Mouse (Mus musculus) embryonic facial prominence, embryonic 11.5 days (tissue): Measurements from ENCODE around the gene Nmt1. TPM values are rescaled to one million over a fixed set of nuclear protein-coding genes. Genes with fewer than 3 reads are reported as not detected.

Experiments used
- ATAC-seq: fragments of 200-750 bp; cut with Nextera tagmentation; replicated peaks from 2 replicates; pipeline ENCODE4 v1.8.0; 2017; ENCODE audit warnings: low read depth; ENCODE audit not compliant: insufficient number of reproducible peaks, low FRiP score, low TSS enrichment
- DNase-seq: peaks from one replicate; pipeline ENCODE4 v3.0.0-alpha.2; 2015; ENCODE audit warnings: low spot score
- H3K27ac ChIP-seq: fragments of 300-500 bp; sonication (generic); replicated peaks from 2 replicates; pipeline ENCODE4 v1.5.1; 2014; ENCODE audit warnings: mild to moderate bottlenecking, low read depth, low read length, control low read depth
- H3K27me3 ChIP-seq: fragments of 300-500 bp; sonication (generic); 2 replicates; pipeline ENCODE4 v1.6.1; 2014; ENCODE audit warnings: mild to moderate bottlenecking, low read length, moderate library complexity, mixed read lengths; ENCODE audit not compliant: control insufficient read depth, insufficient read depth
- H3K36me3 ChIP-seq: fragments of 300-500 bp; sonication (generic); replicated peaks from 2 replicates; pipeline ENCODE4 v1.6.1; 2014; ENCODE audit warnings: low read depth, mild to moderate bottlenecking, low read length, moderate library complexity, mixed read lengths; ENCODE audit not compliant: control insufficient read depth, insufficient read depth
- H3K4me1 ChIP-seq: fragments of 300-500 bp; sonication (generic); 2 replicates; pipeline ENCODE4 v1.6.1; 2014; ENCODE audit warnings: low read length, mixed read lengths; ENCODE audit not compliant: control insufficient read depth, insufficient read depth
- H3K4me2 ChIP-seq: fragments of 300-500 bp; sonication (generic); 2 replicates; pipeline ENCODE4 v1.6.1; 2014; ENCODE audit warnings: low read depth, mild to moderate bottlenecking, control low read depth, low read length, moderate library complexity
- H3K4me3 ChIP-seq: fragments of 300-500 bp; sonication (generic); 2 replicates; pipeline ENCODE4 v1.5.1; 2014; ENCODE audit warnings: low read depth, low read length, control low read depth
- H3K9ac ChIP-seq: fragments of 300-500 bp; sonication (generic); replicated peaks from 2 replicates; pipeline ENCODE4 v1.6.1; 2014; ENCODE audit warnings: mild to moderate bottlenecking, control low read depth, low read length
- H3K9me3 ChIP-seq: fragments of 300-500 bp; sonication (generic); replicated peaks from 2 replicates; pipeline ENCODE4 v1.6.1; 2016; ENCODE audit warnings: mild to moderate bottlenecking, low read length, inconsistent platforms, mixed read lengths; ENCODE audit not compliant: control insufficient read depth
- WGBS: fragments of 180-500 bp; shearing (Covaris S2); extraction: QIAGEN DNeasy Blood & Tissue Kit; methylation state at CpG from one replicate; pipeline ENCODE4 v1.1.7; 2014; 5-methylcytosine and 5-hydroxymethylcytosine counted together
- polyA plus RNA-seq: library from polyadenylated mRNA; unstranded; fragments of >200 nt; fragmentation: Nextera tagmentation; extraction: Ambion mirVana; gene quantifications from 2 replicates; pipeline ENCODE4 v1.2.1, GENCODE M21; 2014

Gene Nmt1
- polyA plus RNA-seq, 1 experiment from 2014 or later = 48.6 TPM

GRCm38 (mm10) chr11:102999317-102999970, 28.5 kb upstream of the Nmt1 start:
- no peak for DNase-seq
- WGBS = 90% methylated on average over 14 of the region's 14 CpGs
- no peaks in the 10 kb centered on the region for H3K4me1 ChIP-seq
- no peaks in the 10 kb centered on the region for H3K9me3 ChIP-seq
- no peak for ATAC-seq
- no peak overlapping the region for H3K9ac ChIP-seq
- H3K36me3 ChIP-seq = peaks cover 11% of the 10 kb centered on the region
- H3K4me2 ChIP-seq = no peak overlapping the region
- H3K27me3 ChIP-seq = no peaks in the 10 kb centered on the region
- H3K4me3 ChIP-seq = no peak overlapping the region
- no peak overlapping the region for H3K27ac ChIP-seq

- no peak for DNase-seq
- H3K36me3 ChIP-seq = peaks cover 11% of the 10 kb centered on the region
- no peak overlapping the region for H3K27ac ChIP-seq
- H3K27me3 ChIP-seq = no peaks in the 10 kb centered on the region
- no peak overlapping the region for H3K9ac ChIP-seq
- no peak for ATAC-seq
- no peaks in the 10 kb centered on the region for H3K9me3 ChIP-seq
- WGBS = 86% methylated on average over 16 of the region's 16 CpGs
- no peaks in the 10 kb centered on the region for H3K4me1 ChIP-seq
- H3K4me3 ChIP-seq = no peak overlapping the region
- no peak overlapping the region for H3K4me2 ChIP-seq
Observed at GRCm38 (mm10) chr11:103000111-103000510, 27.9 kb upstream of the Nmt1 start.

DNA sequence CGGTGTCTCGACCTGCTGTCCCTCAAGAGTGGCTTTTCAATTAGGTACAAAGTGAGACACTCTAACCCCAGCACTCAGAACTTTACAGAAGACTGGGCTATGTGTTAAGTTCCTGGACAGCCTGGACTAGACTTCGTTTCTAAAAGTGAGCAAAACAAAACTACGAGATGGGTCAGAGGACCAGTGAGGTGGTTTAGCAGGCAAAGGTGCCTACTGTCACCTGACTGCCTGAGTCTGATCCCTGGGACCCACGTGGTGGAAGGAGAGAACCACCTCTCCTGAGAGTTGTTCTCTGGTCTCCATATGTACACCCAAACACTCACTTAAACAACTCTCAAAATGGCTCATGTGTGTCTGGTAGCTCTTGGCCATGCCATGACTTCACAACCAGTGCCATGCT, 26.9 kb upstream of the Nmt1 start:
- Histone ChIP-seq H3K36me3 (peaks cover 8% of the 10 kb centered on the region), H3K9me3 (no peaks in the 10 kb centered on the region), H3K9ac (no peak overlapping the region), H3K4me3 (no peak overlapping the region), H3K4me2 (no peak overlapping the region), H3K27me3 (no peaks in the 10 kb centered on the region), H3K27ac (no peak overlapping the region), H3K4me1 (no peaks in the 10 kb centered on the region)
- no peak for ATAC-seq
- WGBS = 72% methylated on average over 5 of the region's 5 CpGs
- DNase-seq = no peak

DNA sequence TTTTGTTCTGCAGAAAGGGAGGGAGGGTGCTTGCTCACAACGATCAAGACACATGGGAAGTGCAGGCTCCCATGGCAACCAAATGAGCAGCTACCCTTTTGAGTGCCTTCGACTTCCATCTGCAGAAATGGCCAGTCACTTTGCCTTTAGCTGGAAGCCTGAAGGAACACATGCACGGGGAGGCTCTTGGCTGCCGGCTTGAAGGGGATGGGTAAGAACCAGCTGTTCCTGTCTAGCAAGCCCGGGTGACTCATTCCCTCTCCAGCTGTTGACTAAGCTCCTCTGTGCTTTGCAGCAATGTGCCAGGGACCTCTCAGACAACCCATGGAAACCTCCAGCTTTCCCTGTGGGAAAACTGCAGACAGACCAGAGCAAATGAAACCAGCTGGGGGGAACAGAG, 24.8 kb upstream of the Nmt1 start:
- no peaks in the 10 kb centered on the region for H3K4me1 ChIP-seq
- 56% methylated on average over 5 of the region's 5 CpGs for WGBS
- peaks cover 3% of the 10 kb centered on the region for H3K36me3 ChIP-seq
- no peak overlapping the region for H3K9ac ChIP-seq
- H3K9me3 ChIP-seq = no peaks in the 10 kb centered on the region
- H3K27me3 ChIP-seq = no peaks in the 10 kb centered on the region
- H3K27ac ChIP-seq = no peak overlapping the region
- ATAC-seq (no peak), DNase-seq (no peak)
- no peak overlapping the region for H3K4me3 ChIP-seq
- H3K4me2 ChIP-seq = no peak overlapping the region

- Histone ChIP-seq H3K4me3 (no peak overlapping the region), H3K27ac (no peak overlapping the region), H3K4me2 (no peak overlapping the region), H3K9ac (no peak overlapping the region), H3K36me3 (no peaks in the 10 kb centered on the region), H3K9me3 (no peaks in the 10 kb centered on the region), H3K4me1 (no peaks in the 10 kb centered on the region), H3K27me3 (no peaks in the 10 kb centered on the region)
- ATAC-seq (no peak), DNase-seq (no peak)
- WGBS = 94% methylated on average over 1 of the region's 1 CpGs
Observed at GRCm38 (mm10) chr11:103004852-103005251, 23.1 kb upstream of the Nmt1 start.

DNA sequence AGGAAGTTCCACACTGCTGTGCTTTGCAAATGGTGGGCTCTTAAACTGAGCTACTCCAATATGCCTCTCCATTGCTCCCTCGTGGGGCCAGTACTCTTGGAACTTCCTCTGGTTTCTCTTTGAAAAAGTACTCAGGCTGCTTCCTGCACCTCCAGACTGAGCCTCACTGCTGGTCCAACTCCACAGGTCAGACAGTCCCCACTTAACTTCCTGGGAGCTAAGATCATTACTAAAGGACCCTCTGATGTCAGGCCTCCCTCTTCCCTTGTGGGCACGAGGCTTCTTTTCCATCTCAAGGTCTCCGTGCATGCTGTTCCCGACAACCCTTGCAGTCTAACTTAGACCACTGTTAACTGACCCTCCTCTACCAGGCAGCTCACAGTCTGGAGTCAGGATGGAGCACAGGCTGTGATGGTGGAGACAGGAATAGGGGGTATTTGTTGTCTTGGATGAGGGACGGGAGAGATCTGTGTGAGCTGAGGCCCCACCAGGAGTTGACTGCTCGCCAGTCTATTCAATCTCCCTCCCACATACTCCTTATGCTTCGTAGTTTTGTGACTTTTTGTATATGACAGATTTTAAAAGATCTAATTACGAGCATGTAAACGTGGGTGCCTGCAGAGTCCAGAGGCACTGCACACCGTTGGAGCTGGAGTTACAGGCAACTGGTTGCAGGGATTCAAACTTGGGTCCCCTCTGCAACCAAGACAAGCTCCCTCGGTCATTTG, 22.6 kb upstream of the Nmt1 start:
- Histone ChIP-seq H3K27me3 (no peaks in the 10 kb centered on the region), H3K4me1 (no peaks in the 10 kb centered on the region), H3K4me3 (no peak overlapping the region), H3K4me2 (no peak overlapping the region), H3K36me3 (no peaks in the 10 kb centered on the region), H3K27ac (no peak overlapping the region), H3K9me3 (no peaks in the 10 kb centered on the region), H3K9ac (no peak overlapping the region)
- ATAC-seq (no peak), DNase-seq (no peak)
- 85% methylated on average over 11 of the region's 11 CpGs for WGBS

GRCm38 (mm10) chr11:103006286-103007000, 21.5 kb upstream of the Nmt1 start:
- no peak overlapping the region for H3K4me2 ChIP-seq
- H3K27ac ChIP-seq = no peak overlapping the region
- H3K9ac ChIP-seq = no peak overlapping the region
- ATAC-seq = no peak
- WGBS = 87% methylated on average over 7 of the region's 7 CpGs
- no peak overlapping the region for H3K4me3 ChIP-seq
- no peaks in the 10 kb centered on the region for H3K4me1 ChIP-seq
- no peak for DNase-seq
- no peaks in the 10 kb centered on the region for H3K36me3 ChIP-seq
- no peaks in the 10 kb centered on the region for H3K9me3 ChIP-seq
- H3K27me3 ChIP-seq = no peaks in the 10 kb centered on the region

DNA sequence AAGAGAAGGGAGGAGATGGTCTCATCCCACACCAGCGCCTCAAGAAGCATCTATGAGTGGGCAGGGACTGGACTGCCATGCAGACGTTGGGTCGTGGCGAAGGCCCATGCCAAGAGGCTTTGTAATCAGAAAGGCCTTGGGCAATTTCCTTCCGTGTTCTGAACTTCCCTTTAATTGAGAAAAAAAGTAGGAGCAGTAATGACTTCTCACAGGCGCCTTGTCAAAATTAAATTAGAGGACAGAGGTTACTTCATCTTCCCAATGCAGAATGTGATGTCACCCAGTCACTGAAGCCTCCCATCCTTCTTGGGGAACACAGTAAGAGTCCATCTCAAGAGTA, 21.0 kb upstream of the Nmt1 start:
- Histone ChIP-seq H3K27me3 (no peaks in the 10 kb centered on the region), H3K4me3 (no peak overlapping the region), H3K4me1 (no peaks in the 10 kb centered on the region), H3K9me3 (no peaks in the 10 kb centered on the region), H3K36me3 (no peaks in the 10 kb centered on the region), H3K27ac (no peak overlapping the region), H3K9ac (no peak overlapping the region), H3K4me2 (no peak overlapping the region)
- 90% methylated on average over 6 of the region's 6 CpGs for WGBS
- DNase-seq = no peak
- no peak for ATAC-seq
